Mouse (Mus musculus) bone marrow, adult 2 months (tissue): Measurements from ENCODE around the gene Cdh23.

Experiments used
- CTCF ChIP-seq: fragments of 200-500 bp; IDR thresholded peaks from 2 replicates; pipeline ENCODE4 v1.5.1; 2011; ENCODE audit warnings: low read length, control low read depth; ENCODE audit not compliant: control insufficient read depth, insufficient read depth
- POLR2A ChIP-seq: fragments of 200-500 bp; IDR thresholded peaks from 2 replicates; pipeline ENCODE4 v1.6.1; 2011; ENCODE audit warnings: low read depth, mild to moderate bottlenecking, control low read depth, low read length, borderline replicate concordance; ENCODE audit not compliant: control insufficient read depth

- no peak for TF ChIP-seq POLR2A
- TF ChIP-seq CTCF, result no peak
Measured at GRCm38 (mm10) chr10:60395605-60396004, 300.7 kb downstream of the Cdh23 start.
